31 mouse cellular contexts compared by ENCODE assay signal in genomic region chr8:105768485-105769257, GRCm38 (mm10). TPM values are rescaled to one million over a fixed set of nuclear protein-coding genes. Genes with fewer than 3 reads are reported as not detected.
DNase-seq lines count a peak whose midpoint lies in the region; ATAC-seq lines count a peak whose summit lies in the region.
"Had no signal": no experiment of that assay in that cellular context is flagged by ENCODE, and none has a peak within 500 bp of the region (broad histone marks: within the 10 kb centered on the region; RNA-seq: fewer than 3 reads in every experiment).

No protein-coding gene starts in this region.

- 0 out of 2 replicates have a peak, but pooled peaks have one; percentile 10 for ATAC-seq in erythroblast, adult 5-6 weeks (replicated peaks; ENCODE audit: low FRiP score, poor library complexity, severe bottlenecking)
- ATAC-seq in midbrain, embryonic 13.5 days: no peak
- ATAC-seq: forebrain, embryonic 13.5 days; hindbrain, embryonic 16.5 days; midbrain, embryonic 15.5 days had no signal

- no peaks in the 10 kb centered on the region for H3K9me3 ChIP-seq in midbrain, embryonic 13.5 days
- H3K9me3 ChIP-seq: forebrain, embryonic 13.5 days; heart, embryonic 10.5 days; heart, embryonic 15.5 days; limb, embryonic 10.5 days; limb, embryonic 15.5 days; liver, embryonic 15.5 days; midbrain, embryonic 15.5 days; neural tube, embryonic 15.5 days had no signal

- WGBS in midbrain, embryonic 13.5 days: 96% methylated on average over 5 of the region's 5 CpGs

- H3K27me3 ChIP-seq in midbrain, embryonic 13.5 days: no peaks in the 10 kb centered on the region
- H3K27me3 ChIP-seq: forebrain, embryonic 13.5 days; heart, embryonic 15.5 days; limb, embryonic 15.5 days; liver, embryonic 15.5 days; midbrain, embryonic 15.5 days; neural tube, embryonic 15.5 days had no signal

- H3K4me3 ChIP-seq in midbrain, embryonic 13.5 days (replicated peaks): no peak overlapping the region
- H3K4me3 ChIP-seq: forebrain, embryonic 13.5 days; heart, embryonic 10.5 days; heart, embryonic 15.5 days; layer of hippocampus, adult 2 months; limb, embryonic 10.5 days; limb, embryonic 15.5 days; liver, embryonic 15.5 days; midbrain, embryonic 15.5 days; neural tube, embryonic 15.5 days had no signal

- H3K4me2 ChIP-seq in midbrain, embryonic 13.5 days (replicated peaks): no peak overlapping the region
- H3K4me2 ChIP-seq: forebrain, embryonic 13.5 days; heart, embryonic 15.5 days; limb, embryonic 15.5 days; liver, embryonic 15.5 days; lung, embryonic 14.5 days; midbrain, embryonic 15.5 days; neural tube, embryonic 15.5 days had no signal

- no peaks in the 10 kb centered on the region for H3K4me1 ChIP-seq in midbrain, embryonic 13.5 days (replicated peaks)
- H3K4me1 ChIP-seq: forebrain, embryonic 13.5 days; heart, embryonic 10.5 days; heart, embryonic 15.5 days; limb, embryonic 10.5 days; limb, embryonic 15.5 days; liver, embryonic 15.5 days; midbrain, embryonic 15.5 days; neural tube, embryonic 15.5 days had no signal

- peaks cover 60% of the 10 kb centered on the region for H3K36me3 ChIP-seq in midbrain, embryonic 13.5 days

- peak; percentile 28 for DNase-seq in adrenal gland, adult 2 months
- no peak for DNase-seq in adrenal gland, adult 8-10 months
- peak; percentile 32 to 36 for DNase-seq in cerebellum, postnatal 10 days
- DNase-seq in cerebellum, adult 11 months: no peak
- peak; percentile 35 for DNase-seq in NIH3T3 (ENCODE audit: low read depth)
- no peak for DNase-seq in right cerebral cortex, postnatal 10 days (ENCODE audit: low spot score in 2 of 2)
- DNase-seq: cerebellum, adult 8-10 months; gastrocnemius, postnatal 25 days; heart, adult 11 months; kidney, adult 18-20 months; kidney, postnatal 36 days; lung, embryonic 14.5 days; lung, postnatal 14 days; retina, postnatal 1 day; thymus, adult 2 months; thymus, postnatal 36 days had no signal

- H3K9ac ChIP-seq in midbrain, embryonic 13.5 days (replicated peaks): no peak overlapping the region
- H3K9ac ChIP-seq: forebrain, embryonic 13.5 days; heart, embryonic 15.5 days; limb, embryonic 15.5 days; liver, embryonic 15.5 days; lung, embryonic 14.5 days; midbrain, embryonic 15.5 days; neural tube, embryonic 15.5 days had no signal

- no peak overlapping the region for H3K27ac ChIP-seq in midbrain, embryonic 13.5 days
- H3K27ac ChIP-seq: forebrain, embryonic 13.5 days; heart, embryonic 10.5 days; heart, embryonic 15.5 days; layer of hippocampus, adult 2 months; limb, embryonic 10.5 days; limb, embryonic 15.5 days; liver, embryonic 15.5 days; midbrain, embryonic 15.5 days; neural tube, embryonic 15.5 days had no signal

RNA-seq across cellular contexts. Expression of gene Gfod2, which starts 10.2 kb away (rescaled TPM):
- total RNA-seq in adrenal gland, adult 2 months (2021): 10 to 100 TPM in 1 of 2 experiments, 1 to 10 TPM in 1; 7.8 to 14.2 TPM
- polyA plus RNA-seq in adrenal gland, adult 2 months (2012; rRNA removed): 8.1 and 9.6 TPM in 2 replicates
- total RNA-seq in adrenal gland, adult 8-10 months (2022): 10 to 100 TPM in 2 of 4 experiments, 1 to 10 TPM in 2; 8.9 to 10.9 (median 10.0) TPM
- 0.21 and 0.38 TPM in 2 replicates for total RNA-seq in erythroblast, adult 5-6 weeks (2015; ENCODE audit: low replicate concordance)
- total RNA-seq in erythroblast, adult 5-6 weeks (2017; ENCODE audit: low replicate concordance): 0.51 TPM in 1 of 2 replicates, not detected in the other
- 90.0 and 92.7 TPM in 2 replicates for polyA plus RNA-seq in midbrain, embryonic 13.5 days (2015; fragmentation: Nextera tagmentation; extraction: Ambion mirVana)

RNA-seq across cellular contexts. Expression of gene Ranbp10, which starts 58.5 kb away (rescaled TPM):
- 10 to 100 TPM; 19.7 to 23.6 TPM for total RNA-seq in adrenal gland, adult 2 months (2021)
- polyA plus RNA-seq in adrenal gland, adult 2 months (2012; rRNA removed): 22.2 and 27.3 TPM in 2 replicates
- total RNA-seq in adrenal gland, adult 8-10 months (2022): 10 to 100 TPM; 25.7 to 30.1 (median 27.3) TPM
- 514 and 565 TPM in 2 replicates for total RNA-seq in erythroblast, adult 5-6 weeks (2015; ENCODE audit: low replicate concordance)
- 620 and 633 TPM in 2 replicates for total RNA-seq in erythroblast, adult 5-6 weeks (2017; ENCODE audit: low replicate concordance)
- polyA plus RNA-seq in midbrain, embryonic 13.5 days (2015; fragmentation: Nextera tagmentation; extraction: Ambion mirVana): 13.8 and 15.9 TPM in 2 replicates

RNA-seq across cellular contexts. Expression of gene Tsnaxip1, which starts 58.9 kb away (rescaled TPM):
- total RNA-seq in adrenal gland, adult 2 months (2021): not detected
- polyA plus RNA-seq in adrenal gland, adult 2 months (2012; rRNA removed): not detected in 2 replicates
- not detected for total RNA-seq in adrenal gland, adult 8-10 months (2022)
- total RNA-seq in erythroblast, adult 5-6 weeks (2015; ENCODE audit: low replicate concordance): 1.0 and 1.2 TPM in 2 replicates
- total RNA-seq in erythroblast, adult 5-6 weeks (2017; ENCODE audit: low replicate concordance): 2.5 and 3.2 TPM in 2 replicates
- polyA plus RNA-seq in midbrain, embryonic 13.5 days (2015; fragmentation: Nextera tagmentation; extraction: Ambion mirVana): 0.36 and 0.58 TPM in 2 replicates
- total RNA-seq: gastrocnemius, postnatal 25 days; heart, postnatal 25 days; MEL had no signal
- polyA plus RNA-seq: intestine, embryonic 14.5 days had no signal

Comparison
In these comparisons a context has a peak if more than half of its experiments do, and no peak if none do; other contexts are left out.
1. DNase-seq: peak in adrenal gland, adult 2 months (single experiment), cerebellum, postnatal 10 days (2 of 2) and NIH3T3 (single experiment); none in adrenal gland, adult 8-10 months (single experiment), cerebellum, adult 11 months (single experiment) and right cerebral cortex, postnatal 10 days (0 of 2).
2. RNA of gene Gfod2, which starts 10.2 kb away (total RNA-seq): 7.8 to 14.2 TPM in adrenal gland, adult 2 months and 8.9 to 10.9 TPM in adrenal gland, adult 8-10 months; 0.21 to 0.51 TPM in erythroblast, adult 5-6 weeks; every median in the first group is over 4 times any median in the second.
3. RNA of gene Ranbp10, which starts 58.5 kb away (total RNA-seq): 514 to 633 TPM in erythroblast, adult 5-6 weeks; 25.7 to 30.1 TPM in adrenal gland, adult 8-10 months and 19.7 to 23.6 TPM in adrenal gland, adult 2 months; every median in the first group is over 10 times any median in the second.